Mouse (Mus musculus): ENCODE results near the gene Hexim1.

DNA sequence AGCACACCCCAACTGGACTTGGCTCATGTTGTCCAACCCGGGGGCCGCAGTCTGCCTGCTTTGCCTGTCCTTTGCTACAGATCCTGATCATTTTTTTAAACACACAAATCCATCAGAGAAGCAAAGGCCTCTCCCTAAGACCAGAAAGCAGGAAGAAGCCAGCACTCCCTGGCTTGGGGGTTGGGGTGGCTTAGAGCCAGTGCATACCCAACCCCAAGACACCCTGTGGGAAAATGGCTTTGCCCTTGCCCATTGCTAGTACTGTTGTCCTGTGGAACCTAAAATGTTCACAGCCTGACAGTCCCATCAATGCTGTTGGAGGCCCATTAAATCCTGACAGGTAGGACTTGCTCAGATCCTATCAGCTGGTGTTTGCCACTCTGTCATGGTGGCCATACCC, 46.3 kb upstream of the Hexim1 start:
- no peak for TF ChIP-seq CTCF (IDR thresholded peaks at IDR 0.05; ENCODE audit: control insufficient read depth, insufficient read depth, insufficient replicate concordance, low read depth, low read length)
- TF ChIP-seq POLR2A (IDR thresholded peaks at IDR 0.05; ENCODE audit: control insufficient read depth, low read depth, low read length) = no peak
